Mouse (Mus musculus): ENCODE data around the gene Fam118b.

The Fam118b gene

GRCm38 (mm10) chr9:35267146-35267975 is at the start of gene Fam118b, which contains the start of gene Rpusd4:
Gene Fam118b, minus strand, starts transcription at chr9:35267805.
Gene Rpusd4, plus strand, starts transcription at chr9:35267865.
- DNase-seq, result peak; percentile 91 to 94

- no peak for DNase-seq
Observed at GRCm38 (mm10) chr9:35316771-35317211, 49.2 kb upstream of the Fam118b start.

GRCm38 (mm10) chr9:35314254-35314653 is 46.6 kb upstream of the Fam118b start:
- DNase-seq, result no peak

GRCm38 (mm10) chr9:35313601-35314000 is 46.0 kb upstream of the Fam118b start:
- DNase-seq, result no peak

GRCm38 (mm10) chr9:35312516-35312915 is 44.9 kb upstream of the Fam118b start:
- DNase-seq, result peak; percentile 61 to 68

- DNase-seq, result no peak
Observed at GRCm38 (mm10) chr9:35310377-35310776, 42.8 kb upstream of the Fam118b start.

- DNase-seq, result peak; percentile 53 to 61
Observed at GRCm38 (mm10) chr9:35307461-35307860, 39.9 kb upstream of the Fam118b start.

GRCm38 (mm10) chr9:35302172-35302571 is 34.6 kb upstream of the Fam118b start:
- no peak for DNase-seq

- no peak for DNase-seq
Observed at GRCm38 (mm10) chr9:35297791-35298190, 30.2 kb upstream of the Fam118b start.

- no peak for DNase-seq
Observed at GRCm38 (mm10) chr9:35293465-35293864, 25.9 kb upstream of the Fam118b start.

GRCm38 (mm10) chr9:35290916-35291315 is 23.3 kb upstream of the Fam118b start:
- no peak for DNase-seq

- DNase-seq, result no peak
Observed at GRCm38 (mm10) chr9:35290417-35290816, 22.8 kb upstream of the Fam118b start.

- no peak for DNase-seq
Observed at GRCm38 (mm10) chr9:35289992-35290391, 22.4 kb upstream of the Fam118b start.

- no peak for DNase-seq
Observed at GRCm38 (mm10) chr9:35286351-35286750, 18.7 kb upstream of the Fam118b start.

GRCm38 (mm10) chr9:35284351-35284750 is 16.7 kb upstream of the Fam118b start:
- no peak for DNase-seq

- no peak for DNase-seq
Observed at GRCm38 (mm10) chr9:35283415-35284069, 15.9 kb upstream of the Fam118b start.

GRCm38 (mm10) chr9:35282851-35283200 is 15.2 kb upstream of the Fam118b start:
- no peak for DNase-seq

- DNase-seq, result peak; percentile 53 to 76
Observed at GRCm38 (mm10) chr9:35282006-35282850, 14.6 kb upstream of the Fam118b start.

- no peak for DNase-seq
Observed at GRCm38 (mm10) chr9:35278451-35278850, 10.8 kb upstream of the Fam118b start.

GRCm38 (mm10) chr9:35277855-35278365 is 10.3 kb upstream of the Fam118b start:
- DNase-seq, result no peak

GRCm38 (mm10) chr9:35267976-35268715 is 541 bp upstream of the Fam118b start:
- DNase-seq, result no peak

- DNase-seq, result no peak
Observed at GRCm38 (mm10) chr9:35264509-35264908, 3.1 kb downstream of the Fam118b start.

Data from cerebellum, postnatal 36 days (tissue).